Mouse (Mus musculus) megakaryocyte, adult 5-6 weeks (primary cell): Measurements from ENCODE around the gene Ctsh. TPM values are rescaled to one million over a fixed set of nuclear protein-coding genes. Genes with fewer than 3 reads are reported as not detected.

Source experiments
- ATAC-seq: 2 replicates; pipeline ENCODE4 v1.8.0; 2016; ENCODE audit warnings: mild to moderate bottlenecking, inconsistent platforms; ENCODE audit not compliant: poor library complexity, severe bottlenecking
- total RNA-seq, 2 experiments: library from RNA; stranded (forward) in 1 of 2; stranded (reverse) in 1 of 2; fragments of 153-499, 151-499 nt in 1 of 2; fragments of 221-1000, 200-1000 nt in 1 of 2; gene quantifications; 2 replicates each; pipeline versions ENCODE4 v1.2.3 to v1.2.4; 2015 to 2017

The Ctsh gene
- total RNA-seq, 2 experiments from 2014 or later = 348 to 692 TPM

GRCm38 (mm10) chr9:90108272-90108671 is 54.3 kb downstream of the Ctsh start:
- no peak for ATAC-seq

GRCm38 (mm10) chr9:90109386-90109785 is 55.4 kb downstream of the Ctsh start:
- no peak for ATAC-seq

GRCm38 (mm10) chr9:90113151-90113550 is 59.2 kb downstream of the Ctsh start:
- ATAC-seq = no peak

GRCm38 (mm10) chr9:90113651-90114566 is 60.0 kb downstream of the Ctsh start:
- peak; percentile 80 for ATAC-seq

GRCm38 (mm10) chr9:90114567-90115307 is 60.8 kb downstream of the Ctsh start, which contains the start of gene Morf4l1:
Gene Morf4l1, minus strand, starts transcription at chr9:90114774.
- ATAC-seq = peak; percentile 86

- ATAC-seq = no peak
These were observed 61.4 kb downstream of the Ctsh start for GRCm38 (mm10) chr9:90115308-90115700.

- ATAC-seq = no peak
These were observed 63.3 kb downstream of the Ctsh start for GRCm38 (mm10) chr9:90117234-90117633.

GRCm38 (mm10) chr9:90122246-90122740 is 68.3 kb downstream of the Ctsh start:
- ATAC-seq = no peak

- ATAC-seq = no peak
These were observed 70.4 kb downstream of the Ctsh start for GRCm38 (mm10) chr9:90124156-90124872.

GRCm38 (mm10) chr9:90124873-90125245 is 70.9 kb downstream of the Ctsh start:
- ATAC-seq = no peak

Other genes with a start within 250 kb of the Ctsh start
- gene Rasgrf1, start 144.2 kb upstream of the Ctsh start, total RNA-seq (2015) = not detected in 2 replicates
- not detected in 2 replicates for gene Rasgrf1, start 144.2 kb upstream of the Ctsh start, total RNA-seq (2017)
- gene Morf4l1, start 60.6 kb downstream of the Ctsh start, total RNA-seq (2015) = 322 and 341 TPM in 2 replicates
- gene Morf4l1, start 60.6 kb downstream of the Ctsh start, total RNA-seq (2017) = 148 and 202 TPM in 2 replicates
- gene Adamts7, start 108.9 kb downstream of the Ctsh start, total RNA-seq (2015) = not detected in 2 replicates
- 0.24 TPM in 1 of 2 replicates, not detected in the other for gene Adamts7, start 108.9 kb downstream of the Ctsh start, total RNA-seq (2017)
- 38.7 and 58.8 TPM in 2 replicates for gene Tbc1d2b, start 216.7 kb downstream of the Ctsh start, total RNA-seq (2015)
- 42.1 and 44.6 TPM in 2 replicates for gene Tbc1d2b, start 216.7 kb downstream of the Ctsh start, total RNA-seq (2017)